Mouse (Mus musculus): ENCODE data around the gene Olfr822. TPM values are rescaled to one million over a fixed set of nuclear protein-coding genes. Genes with fewer than 3 reads are reported as not detected.
"Not testable (repeated sequence)": the region's sequence is repeated elsewhere in the genome, so short reads cannot be mapped to it uniquely, and the experiment has no call there.

The Olfr822 gene
- total RNA-seq (2021) = not detected

DNA sequence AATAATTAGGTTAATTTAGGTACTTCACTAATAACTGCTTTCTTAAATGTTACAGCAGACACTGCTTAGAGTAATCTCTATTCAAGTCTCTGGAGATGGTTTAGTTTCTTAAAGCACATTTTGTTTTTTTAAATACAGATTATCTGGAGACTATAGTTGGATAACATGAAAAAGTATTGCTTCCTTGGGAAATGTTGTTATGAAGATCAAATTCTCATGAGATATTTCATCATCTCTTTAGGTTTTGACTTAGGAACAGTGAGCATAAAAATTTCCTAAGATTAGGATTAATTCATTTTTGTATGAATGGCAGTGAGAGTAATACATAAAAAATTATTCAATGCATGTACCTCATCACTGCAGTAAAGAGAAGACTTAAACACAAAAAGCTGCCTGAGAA lies at the start of gene Olfr822:
TSS of gene Olfr822 (plus strand) at position 301 of the 400 bp plus-strand sequence.
- no peak for DNase-seq

DNA sequence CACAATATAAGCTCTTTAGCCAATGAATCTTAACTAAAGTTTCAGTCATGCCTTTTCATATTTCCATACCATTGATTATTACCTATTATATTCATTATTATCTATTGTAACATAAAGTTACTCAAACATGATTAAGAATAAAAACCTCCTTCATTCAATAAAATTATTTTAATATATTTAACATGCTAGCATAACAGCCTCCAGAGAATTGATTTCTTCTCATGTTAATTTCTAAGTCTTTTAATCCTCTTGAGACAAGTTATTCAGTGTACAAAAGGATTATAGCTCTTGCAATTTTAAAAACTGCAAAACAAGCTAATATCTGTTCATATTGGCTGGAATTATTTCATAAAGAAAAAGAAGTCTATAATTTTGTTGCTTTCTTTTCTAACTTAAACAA lies 41.0 kb upstream of the Olfr822 start, which contains the start of gene Olfr821:
TSS of gene Olfr821 (plus strand) at position 301 of the 400 bp plus-strand sequence.
- no peak for DNase-seq

DNA sequence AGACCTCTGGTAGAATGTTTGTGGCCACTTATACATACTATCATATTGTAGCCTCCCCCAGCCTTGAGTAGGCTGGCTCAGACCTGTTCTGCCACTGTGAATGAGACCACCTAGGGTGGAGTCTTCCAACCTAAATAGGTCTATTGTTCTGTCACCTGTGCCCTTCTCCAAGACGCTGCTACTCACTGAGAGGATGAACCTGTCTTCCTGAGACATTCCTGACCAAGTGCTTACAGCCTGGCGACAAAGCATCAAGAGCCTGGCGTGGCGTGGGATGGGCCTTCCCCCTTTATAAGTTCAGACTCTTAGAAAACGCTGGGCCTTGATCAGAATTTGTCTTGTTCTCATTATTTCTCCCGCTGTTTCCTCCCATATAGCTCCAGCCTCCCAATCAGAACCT lies 33.9 kb upstream of the Olfr822 start:
- DNase-seq = no peak

DNA sequence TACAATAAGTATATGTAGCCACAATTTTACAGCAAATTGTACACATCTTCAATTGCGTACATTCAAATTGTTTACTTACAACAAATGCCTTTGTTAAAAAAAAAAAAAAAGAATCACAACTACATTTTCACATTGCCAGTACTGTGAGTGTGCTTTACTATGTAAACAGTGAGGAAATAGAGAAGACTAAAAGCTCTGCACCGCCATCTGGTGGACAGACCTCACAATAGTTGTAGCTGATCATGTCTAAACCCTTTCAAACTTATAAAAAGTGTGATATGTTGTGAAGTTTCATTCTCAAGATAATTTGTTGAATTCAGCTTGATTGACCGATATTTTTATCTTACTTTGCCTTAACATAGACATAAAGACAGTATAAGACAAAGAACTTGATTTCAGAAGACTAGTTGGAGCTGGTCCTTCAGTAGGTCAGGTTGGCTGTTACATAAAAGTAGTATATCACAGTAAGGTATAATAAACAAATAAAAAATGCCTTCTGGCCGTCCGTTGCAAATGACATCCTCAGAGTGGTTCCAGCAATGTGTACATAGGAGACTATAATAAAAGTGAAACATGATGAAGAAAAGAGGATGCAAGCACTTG lies 21.9 kb downstream of the Olfr822 start:
- DNase-seq = peak; percentile 18 to 51

DNA sequence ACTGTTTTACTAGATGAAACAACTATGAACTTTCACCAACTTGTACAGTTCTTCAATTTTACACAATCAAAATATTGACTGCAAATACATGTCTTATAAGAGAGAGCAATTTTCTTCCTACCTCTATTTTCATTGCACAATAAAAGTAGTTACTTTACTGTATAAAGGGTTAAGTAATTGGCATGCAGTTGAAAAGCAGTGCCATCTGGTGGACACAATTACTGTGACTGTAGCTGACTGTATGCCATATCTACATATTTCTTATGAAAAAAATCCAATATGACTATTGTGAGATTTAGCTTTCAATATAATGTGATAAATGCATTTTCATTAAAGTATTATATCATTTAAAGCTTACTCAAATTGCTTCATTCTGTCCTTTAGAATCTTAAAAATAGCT lies 25.1 kb downstream of the Olfr822 start:
- no peak for DNase-seq

DNA sequence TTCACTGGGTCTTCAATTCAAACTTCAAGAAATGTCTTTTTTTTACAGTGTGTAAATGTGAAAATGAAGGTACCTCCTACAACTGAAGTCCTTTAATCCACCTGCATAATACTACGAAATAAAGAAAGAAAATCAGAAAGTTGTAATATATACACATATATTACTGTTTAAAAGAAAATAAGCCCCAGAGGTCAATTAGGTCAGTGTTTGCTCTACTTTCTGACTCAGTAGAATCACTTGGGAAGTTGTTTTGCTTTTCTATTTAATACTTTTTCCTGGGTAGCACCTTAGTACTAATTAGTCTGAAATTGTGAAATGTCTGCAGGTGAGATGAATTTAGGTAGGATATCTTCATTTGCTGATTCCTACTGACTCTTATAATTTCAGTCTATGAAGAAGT lies 44.3 kb downstream of the Olfr822 start, which contains the start of gene Olfr823:
TSS of gene Olfr823 (minus strand) at position 101 of the 400 bp plus-strand sequence.
- DNase-seq = not testable (repeated sequence)

DNA sequence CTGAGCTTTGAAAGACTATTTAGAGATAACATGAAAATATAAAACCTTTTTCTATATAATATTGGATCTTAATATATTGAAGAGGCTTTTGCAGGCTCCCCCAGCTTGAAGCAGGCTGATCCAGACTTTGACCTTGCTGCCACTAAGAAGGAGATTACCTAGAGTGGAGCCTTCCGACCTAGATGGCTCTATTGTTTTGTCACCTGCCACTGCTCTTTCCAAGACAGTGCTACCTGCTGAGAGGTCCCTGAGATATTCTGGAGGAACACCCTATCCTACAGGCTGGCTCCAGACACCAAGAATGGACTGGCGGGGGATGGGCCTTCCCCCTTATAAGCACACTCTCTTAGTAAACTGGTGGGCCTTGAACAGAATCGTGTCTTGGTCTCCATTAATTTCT lies 45.0 kb downstream of the Olfr822 start:
- DNase-seq = not testable (repeated sequence)

Other genes starting within 250 kb of the Olfr822 start
- not detected for gene Olfr812, start 225.1 kb upstream of the Olfr822 start, total RNA-seq (2021)
- not detected for gene Olfr813, start 215.8 kb upstream of the Olfr822 start, total RNA-seq (2021)
- gene Olfr814, start 191.4 kb upstream of the Olfr822 start, total RNA-seq (2021) = not detected
- gene Olfr815, start 165.3 kb upstream of the Olfr822 start, total RNA-seq (2021) = not detected
- gene Olfr816, start 155.6 kb upstream of the Olfr822 start, total RNA-seq (2021) = not detected
- not detected for gene Olfr818, start 122.1 kb upstream of the Olfr822 start, total RNA-seq (2021)
- not detected for gene Olfr819, start 103.9 kb upstream of the Olfr822 start, total RNA-seq (2021)
- gene Olfr247, start 95.1 kb upstream of the Olfr822 start, total RNA-seq (2021) = not detected
- gene Gm10310, start 86.1 kb upstream of the Olfr822 start, total RNA-seq (2021) = not detected
- gene Olfr820, start 58.6 kb upstream of the Olfr822 start, total RNA-seq (2021) = not detected
- not detected for gene Olfr821, start 40.9 kb upstream of the Olfr822 start, total RNA-seq (2021)
- not detected for gene Olfr823, start 44.2 kb downstream of the Olfr822 start, total RNA-seq (2021)
- not detected for gene Olfr824, start 58.8 kb downstream of the Olfr822 start, total RNA-seq (2021)
- not detected for gene Olfr825, start 95.6 kb downstream of the Olfr822 start, total RNA-seq (2021)
- gene Olfr826, start 113.0 kb downstream of the Olfr822 start, total RNA-seq (2021) = not detected
- not detected for gene Olfr827, start 143.2 kb downstream of the Olfr822 start, total RNA-seq (2021)
- under 1 TPM; 0.17 to 0.18 TPM for gene Neurod4, start 209.0 kb downstream of the Olfr822 start, total RNA-seq (2021)

Data from layer of hippocampus, postnatal 36 days (tissue).